Mouse (Mus musculus) splenic B cell, adult 2 months (primary cell): ENCODE results near the gene Krtap20-2.
"Not testable (repeated sequence)": the region's sequence is repeated elsewhere in the genome, so short reads cannot be mapped to it uniquely, and the experiment has no call there.

ENCODE experiments used
- DNase-seq: peaks from one replicate; pipeline ENCODE4 v3.0.0-alpha.2; 2011; ENCODE audit warnings: low read depth, low spot score
- H3K27me3 ChIP-seq: 2 replicates; pipeline ENCODE4 v1.6.1; 2012; ENCODE audit warnings: mild to moderate bottlenecking, low read length, moderate library complexity, mixed read lengths; ENCODE audit not compliant: control insufficient read depth, poor library complexity, insufficient read depth, severe bottlenecking
- H3K36me3 ChIP-seq: 2 replicates; pipeline ENCODE4 v1.6.1; 2012; ENCODE audit warnings: mild to moderate bottlenecking, low read length, moderate library complexity, mixed read lengths; ENCODE audit not compliant: control insufficient read depth, poor library complexity, insufficient read depth, severe bottlenecking

Gene Krtap20-2

DNA sequence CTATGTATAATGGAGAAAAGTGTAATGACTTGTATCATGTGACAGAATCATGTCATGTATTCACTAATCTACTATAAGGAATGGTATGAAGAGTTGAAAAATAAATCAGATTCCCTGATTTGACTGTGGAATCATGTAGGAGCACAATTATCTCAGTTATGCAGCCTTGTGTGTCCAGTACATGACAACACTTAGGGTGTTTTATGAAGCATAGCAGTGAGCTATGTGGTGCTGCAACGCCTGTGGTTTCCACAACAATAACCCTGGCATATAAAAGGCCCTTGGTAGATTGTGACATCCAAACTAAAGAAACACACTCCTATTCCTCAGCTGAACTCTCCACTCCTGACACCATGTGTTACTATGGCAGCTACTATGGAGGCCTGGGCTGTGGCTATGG lies at the start of gene Krtap20-2:
Gene Krtap20-2, plus strand, starts transcription at position 301 of the 400 bp plus-strand sequence.
- Histone ChIP-seq H3K27me3 (no peaks in the 10 kb centered on the region), H3K36me3 (no peaks in the 10 kb centered on the region)
- DNase-seq = no peak

DNA sequence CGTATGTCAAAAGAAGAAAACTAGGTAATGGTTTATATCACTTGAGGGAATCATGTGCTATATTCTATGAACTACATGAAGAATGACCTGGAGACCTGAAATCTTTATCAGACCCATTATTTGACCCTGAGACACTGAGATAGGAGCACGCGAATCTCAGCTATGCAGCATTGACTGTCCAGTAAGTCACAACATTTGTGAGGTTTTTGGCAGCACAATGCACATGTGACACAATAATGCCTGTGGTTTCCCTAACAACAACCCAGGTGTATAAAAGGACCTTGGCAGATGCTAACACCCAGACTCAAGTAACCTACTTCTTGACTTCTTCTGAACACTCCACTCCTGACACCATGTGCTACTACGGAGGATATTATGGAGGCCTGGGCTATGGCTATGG lies 48.0 kb upstream of the Krtap20-2 start, which contains the start of gene Gm9789:
Gene Gm9789, plus strand, starts transcription at position 301 of the 400 bp plus-strand sequence.
- Histone ChIP-seq H3K36me3 (no peaks in the 10 kb centered on the region), H3K27me3 (no peaks in the 10 kb centered on the region)
- no peak for DNase-seq

DNA sequence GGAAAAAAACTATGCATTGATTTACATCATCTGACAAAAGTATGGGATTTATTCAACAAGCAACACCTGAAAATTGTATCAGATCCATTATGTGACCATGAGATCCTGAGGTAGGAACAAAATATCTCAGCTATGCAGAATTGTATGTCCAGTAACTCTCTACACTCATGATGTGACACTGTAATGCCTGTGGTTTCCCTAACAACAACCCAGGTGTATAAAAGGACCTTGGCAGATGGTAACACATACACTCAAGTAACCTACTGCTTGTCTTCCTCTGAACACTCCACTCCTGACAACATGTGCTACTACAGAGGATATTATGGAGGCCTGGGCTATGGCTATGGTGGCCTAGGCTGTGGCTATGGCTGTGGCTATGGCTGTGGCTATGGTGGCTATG lies 36.5 kb upstream of the Krtap20-2 start, which contains the start of gene Gm7735:
Gene Gm7735, plus strand, starts transcription at position 301 of the 400 bp plus-strand sequence.
- H3K36me3 ChIP-seq, DNase-seq, H3K27me3 ChIP-seq: not testable (repeated sequence)

DNA sequence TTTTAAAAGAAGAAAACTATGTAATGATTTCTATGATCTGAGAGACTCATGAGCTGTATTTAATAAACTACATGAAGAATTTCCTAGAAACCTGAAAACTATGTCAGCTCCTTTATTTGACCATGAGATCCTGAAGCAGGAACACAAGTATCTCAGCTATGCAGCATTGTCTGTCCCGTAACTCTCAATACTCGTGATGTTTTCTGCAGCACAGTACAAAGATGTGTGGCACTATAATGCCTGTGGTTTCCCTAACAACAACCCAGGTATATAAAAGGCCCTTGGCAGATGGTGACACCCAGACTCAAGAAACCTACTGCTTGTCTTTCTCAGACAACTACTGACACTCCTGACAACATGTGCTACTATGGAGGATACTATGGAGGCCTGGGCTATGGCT lies 31.2 kb upstream of the Krtap20-2 start, which contains the start of gene 1110057P08Rik:
Gene 1110057P08Rik, plus strand, starts transcription at position 301 of the 400 bp plus-strand sequence.
- Histone ChIP-seq H3K27me3 (no peaks in the 10 kb centered on the region), H3K36me3 (no peaks in the 10 kb centered on the region)
- DNase-seq = no peak

DNA sequence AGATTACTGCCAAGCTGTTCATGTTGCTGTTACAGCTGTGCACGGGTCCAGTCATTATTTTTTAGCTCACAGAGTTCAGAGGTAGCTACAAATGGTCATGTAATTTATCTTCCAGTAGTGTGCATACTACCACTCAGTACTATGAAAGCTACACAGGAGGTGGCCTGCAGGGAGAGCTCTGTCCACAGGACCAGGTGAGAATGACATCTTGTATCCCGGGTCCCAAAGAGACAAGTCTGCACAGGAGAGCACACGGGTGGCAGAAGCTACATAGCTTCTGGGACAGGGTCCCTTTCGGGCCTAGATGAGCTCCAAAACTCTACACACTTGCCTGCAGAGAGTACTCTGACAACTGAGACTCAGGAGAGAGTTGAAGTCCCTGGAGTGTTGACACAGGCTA lies 17.0 kb upstream of the Krtap20-2 start:
- H3K36me3 ChIP-seq = no peaks in the 10 kb centered on the region
- H3K27me3 ChIP-seq = no peaks in the 10 kb centered on the region
- DNase-seq = no peak
